Mouse (Mus musculus) heart, embryonic 14.5 days (tissue): Measurements from ENCODE around the gene Cmtm8. TPM values are rescaled to one million over a fixed set of nuclear protein-coding genes. Genes with fewer than 3 reads are reported as not detected.
A peak's percentile ranks its signal among the peaks of the same experiment; 100 is the strongest.

Source experiments
- ATAC-seq: fragments of 200-750 bp; cut with Nextera tagmentation; 2 replicates; pipeline ENCODE4 v1.8.0; 2017; ENCODE audit warnings: low read depth, moderate TSS enrichment; ENCODE audit not compliant: insufficient number of reproducible peaks, insufficient read depth, low FRiP score
- H3K27ac ChIP-seq, 2 experiments: fragments of 200-500 bp in 1 of 2; fragments of 300-500 bp in 1 of 2; sonication (generic) in 1 of 2; replicated peaks in 1 of 2; 2 replicates each; pipeline ENCODE4 v1.5.1; 2012 to 2014; ENCODE audit warnings: low read depth in 2 of 2, low read length in 2 of 2, control low read depth in 1 of 2, mild to moderate bottlenecking in 1 of 2, mixed read lengths in 1 of 2; ENCODE audit not compliant: control insufficient read depth in 1 of 2, insufficient read depth in 1 of 2
- H3K27me3 ChIP-seq: fragments of 300-500 bp; sonication (generic); 2 replicates; pipeline ENCODE4 v1.6.1; 2014; ENCODE audit warnings: mild to moderate bottlenecking, low read length, control low read depth; ENCODE audit not compliant: control insufficient read depth, insufficient read depth
- H3K36me3 ChIP-seq: fragments of 300-500 bp; sonication (generic); 2 replicates; pipeline ENCODE4 v1.6.1; 2014; ENCODE audit warnings: mild to moderate bottlenecking, control low read depth, low read length, mixed read lengths; ENCODE audit not compliant: control insufficient read depth, insufficient read depth
- H3K4me1 ChIP-seq, 2 experiments: fragments of 200-500 bp in 1 of 2; fragments of 300-500 bp in 1 of 2; sonication (generic) in 1 of 2; 2 replicates each; pipeline ENCODE4 v1.6.1; 2012 to 2014; ENCODE audit warnings: low read length in 2 of 2, control low read depth in 1 of 2, mixed read lengths in 1 of 2; ENCODE audit not compliant: control insufficient read depth in 2 of 2, insufficient read depth in 2 of 2
- H3K4me2 ChIP-seq: fragments of 300-500 bp; sonication (generic); 2 replicates; pipeline ENCODE4 v1.6.1; 2014; ENCODE audit warnings: mild to moderate bottlenecking, low read length
- H3K4me3 ChIP-seq, 2 experiments: fragments of 200-500 bp in 1 of 2; fragments of 300-500 bp in 1 of 2; sonication (generic) in 1 of 2; 2 replicates each; pipeline ENCODE4 v1.5.1; 2012 to 2014; ENCODE audit warnings: low read length in 2 of 2, mild to moderate bottlenecking in 2 of 2, control low read depth in 1 of 2, low read depth in 1 of 2, moderate library complexity in 1 of 2; ENCODE audit not compliant: control insufficient read depth in 1 of 2, insufficient read depth in 1 of 2
- H3K9ac ChIP-seq: fragments of 300-500 bp; sonication (generic); 2 replicates; pipeline ENCODE4 v1.6.1; 2014; ENCODE audit warnings: mild to moderate bottlenecking, low read length
- H3K9me3 ChIP-seq: fragments of 300-500 bp; sonication (generic); 2 replicates; pipeline ENCODE4 v1.6.1; 2016; ENCODE audit warnings: low read length, control low read depth; ENCODE audit not compliant: control insufficient read depth
- WGBS: fragments of 180-500 bp; shearing (Covaris S2); extraction: QIAGEN DNeasy Blood & Tissue Kit; methylation state at CpG from one replicate; pipeline ENCODE4 v1.1.7; 2014; 5-methylcytosine and 5-hydroxymethylcytosine counted together
- polyA plus RNA-seq: library from polyadenylated mRNA; unstranded; fragments of >200 nt; fragmentation: Nextera tagmentation; extraction: Ambion mirVana; gene quantifications from 2 replicates; pipeline ENCODE4 v1.2.1, GENCODE M21; 2014

Cmtm8 gene
- polyA plus RNA-seq, 1 experiment from 2014 or later, result 15.1 TPM

GRCm38 (mm10) chr9:114807261-114807660 is 36.7 kb downstream of the Cmtm8 start:
- Histone ChIP-seq H3K27me3 (no peaks in the 10 kb centered on the region), H3K27ac (no peak overlapping the region), H3K4me2 (no peak overlapping the region), H3K36me3 (no peaks in the 10 kb centered on the region), H3K9me3 (no peaks in the 10 kb centered on the region), H3K4me3 (no peak overlapping the region), H3K4me1 (peaks cover 16 to 33% of the 10 kb centered on the region in 2 experiments), H3K9ac (no peak overlapping the region)
- ATAC-seq, result no peak
- WGBS, result 39% methylated on average over 8 of the region's 8 CpGs

DNA sequence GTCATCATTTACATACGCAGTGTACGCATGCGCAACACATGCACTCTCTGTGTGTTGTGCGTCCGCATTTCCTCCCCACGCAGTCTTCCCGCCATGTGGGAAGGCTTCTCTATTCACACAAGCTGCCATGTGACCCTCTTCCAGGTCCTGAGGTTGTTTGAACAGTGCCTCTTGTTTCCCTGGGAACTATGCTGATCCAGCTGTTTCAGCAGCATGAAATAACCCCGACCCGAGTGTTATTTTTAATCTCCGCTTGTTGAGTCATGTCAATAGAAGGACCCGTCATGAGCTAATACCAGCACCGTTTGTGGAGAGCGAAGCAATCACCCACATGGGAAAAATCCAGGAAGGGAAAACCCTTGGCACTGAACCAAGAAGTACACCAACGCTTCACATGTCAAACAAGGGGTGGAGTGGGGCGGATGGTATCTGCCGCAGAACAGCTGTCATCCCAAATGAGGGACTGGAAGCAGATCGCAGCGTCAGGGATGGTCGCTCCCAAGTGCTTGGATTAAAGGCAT is 38.7 kb downstream of the Cmtm8 start:
- Histone ChIP-seq H3K9ac (no peak overlapping the region), H3K4me1 (peaks cover 18 to 33% of the 10 kb centered on the region in 2 experiments), H3K27ac (0 out of 4 replicates have a peak overlapping the region, but pooled peaks of 1 of the 2 experiments have one; percentile 31), H3K36me3 (no peaks in the 10 kb centered on the region), H3K4me2 (peak overlapping the region; percentile 39), H3K9me3 (no peaks in the 10 kb centered on the region), H3K27me3 (no peaks in the 10 kb centered on the region), H3K4me3 (no peak overlapping the region)
- ATAC-seq, result 0 out of 2 replicates have a peak, but pooled peaks have one; percentile 60
- 24% methylated on average over 19 of the region's 19 CpGs for WGBS

DNA sequence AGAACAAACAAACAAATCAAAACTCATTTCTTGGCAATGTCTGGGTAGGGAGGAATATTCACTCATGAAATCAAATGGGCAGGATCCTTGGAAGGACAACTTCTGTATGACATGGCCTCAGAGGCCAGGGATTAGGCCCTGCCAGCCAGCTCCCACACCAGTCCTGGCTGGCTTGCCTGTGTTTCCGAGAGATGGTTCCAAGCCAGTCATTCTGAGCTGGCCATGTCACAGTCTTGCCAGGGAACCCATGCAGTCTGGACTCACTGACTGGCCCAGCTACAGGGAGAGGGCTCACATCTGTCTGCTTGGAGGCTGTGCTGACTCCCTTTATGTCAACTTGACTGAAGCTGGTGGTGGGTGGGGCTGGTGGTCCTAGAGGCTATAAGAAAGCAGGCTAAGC is 41.8 kb downstream of the Cmtm8 start:
- Histone ChIP-seq H3K9ac (no peak overlapping the region), H3K36me3 (no peaks in the 10 kb centered on the region), H3K9me3 (no peaks in the 10 kb centered on the region), H3K4me1 (peaks cover 16 to 24% of the 10 kb centered on the region in 2 experiments), H3K27ac (no peak overlapping the region), H3K27me3 (no peaks in the 10 kb centered on the region), H3K4me3 (no peak overlapping the region), H3K4me2 (no peak overlapping the region)
- 82% methylated on average over 1 of the region's 1 CpGs for WGBS
- no peak for ATAC-seq

DNA sequence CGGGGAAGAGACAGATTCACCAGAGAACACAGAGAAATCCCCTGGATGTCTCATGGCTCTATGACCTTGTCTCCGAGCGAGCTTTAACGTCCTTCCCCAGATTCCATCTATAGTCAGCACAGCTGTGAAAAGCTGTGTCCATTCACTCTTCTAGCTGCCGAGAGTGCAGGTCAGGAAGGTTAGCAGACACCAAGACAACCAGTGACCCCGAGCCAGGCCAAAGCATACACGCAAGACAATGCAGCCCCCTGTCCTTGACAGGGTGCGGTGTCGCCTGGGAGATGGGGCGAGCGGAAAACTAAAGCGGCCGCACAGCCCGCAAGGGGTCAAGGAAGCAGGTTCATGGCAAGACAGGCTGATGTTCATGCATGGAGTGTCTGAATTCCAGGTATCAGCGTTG is 42.7 kb downstream of the Cmtm8 start:
- no peaks in the 10 kb centered on the region for H3K27me3 ChIP-seq
- 55% methylated on average over 15 of the region's 15 CpGs for WGBS
- no peaks in the 10 kb centered on the region for H3K36me3 ChIP-seq
- ATAC-seq, result no peak
- H3K27ac ChIP-seq, result no peak overlapping the region
- no peak overlapping the region for H3K4me3 ChIP-seq
- no peak overlapping the region for H3K9ac ChIP-seq
- H3K4me1 ChIP-seq, result peaks cover 12 to 19% of the 10 kb centered on the region in 2 experiments
- no peak overlapping the region for H3K4me2 ChIP-seq
- no peaks in the 10 kb centered on the region for H3K9me3 ChIP-seq

GRCm38 (mm10) chr9:114799498-114800107 is 44.4 kb downstream of the Cmtm8 start:
- ATAC-seq, result no peak
- no peaks in the 10 kb centered on the region for H3K9me3 ChIP-seq
- WGBS, result 56% methylated on average over 10 of the region's 10 CpGs
- H3K27me3 ChIP-seq, result no peaks in the 10 kb centered on the region
- no peaks in the 10 kb centered on the region for H3K36me3 ChIP-seq
- no peak overlapping the region for H3K4me3 ChIP-seq
- H3K9ac ChIP-seq, result no peak overlapping the region
- peaks cover 3 to 5% of the 10 kb centered on the region in 2 experiments; a peak in 2 of 4 replicates for H3K4me1 ChIP-seq
- H3K27ac ChIP-seq, result no peak overlapping the region
- H3K4me2 ChIP-seq, result no peak overlapping the region

DNA sequence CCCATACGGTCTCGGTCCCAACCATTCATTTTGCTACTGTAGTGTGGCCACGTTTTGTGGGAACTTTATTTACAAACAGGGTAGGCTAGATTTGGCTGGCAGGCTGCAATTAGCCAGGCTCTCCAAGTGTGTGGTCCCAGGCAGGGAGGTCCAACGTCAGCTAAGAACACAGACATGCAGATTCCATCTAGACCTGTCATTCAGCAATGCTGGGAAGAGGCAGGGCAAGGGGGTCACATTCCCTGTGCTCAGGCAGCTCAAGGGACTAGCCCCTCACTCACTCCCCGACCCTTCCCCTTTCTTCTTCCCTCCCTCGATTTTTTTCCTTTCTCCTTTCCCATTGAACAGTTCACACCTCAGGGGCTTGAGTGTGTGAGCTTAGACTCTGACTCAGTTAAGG is 45.1 kb downstream of the Cmtm8 start:
- Histone ChIP-seq H3K27me3 (no peaks in the 10 kb centered on the region), H3K4me3 (no peak overlapping the region), H3K4me1 (peaks cover 2 to 4% of the 10 kb centered on the region in 2 experiments; a peak in 1 of 4 replicates), H3K9me3 (no peaks in the 10 kb centered on the region), H3K27ac (no peak overlapping the region), H3K4me2 (no peak overlapping the region), H3K9ac (no peak overlapping the region), H3K36me3 (no peaks in the 10 kb centered on the region)
- no peak for ATAC-seq
- WGBS, result 55% methylated on average over 6 of the region's 6 CpGs

DNA sequence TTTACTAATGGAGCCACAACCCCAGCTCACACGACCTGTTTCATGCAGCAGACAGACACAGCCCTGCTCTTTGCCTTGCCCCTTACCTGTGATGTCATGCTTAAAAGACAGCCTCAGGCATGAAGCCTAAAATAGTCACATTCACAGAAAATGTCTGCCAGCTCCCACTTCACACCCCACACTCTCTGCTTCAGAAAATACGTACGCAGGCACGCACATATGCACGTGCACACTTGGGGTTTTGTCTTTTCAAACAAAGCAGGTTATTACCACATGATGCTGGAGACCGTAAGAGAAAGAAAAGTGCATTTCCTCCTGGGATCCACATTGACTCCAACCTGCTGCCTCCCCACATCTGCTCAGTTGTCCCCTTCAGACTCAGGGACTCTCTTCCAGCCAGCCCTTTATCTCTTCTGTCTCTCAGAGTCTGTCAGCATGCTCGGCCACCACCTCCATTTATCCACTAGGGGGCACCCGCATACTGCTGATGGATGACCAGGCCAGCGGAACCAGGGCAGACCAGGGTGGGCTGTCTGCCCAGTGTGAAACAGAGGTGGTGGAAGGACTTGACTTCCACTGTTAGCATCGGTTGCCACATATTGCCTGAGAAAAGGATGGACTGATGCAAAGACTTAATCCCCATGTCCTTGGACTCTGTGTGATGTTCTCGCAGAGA is 46.5 kb downstream of the Cmtm8 start:
- H3K36me3 ChIP-seq, result no peaks in the 10 kb centered on the region
- WGBS, result 54% methylated on average over 11 of the region's 11 CpGs
- no peak overlapping the region for H3K4me3 ChIP-seq
- no peak overlapping the region for H3K27ac ChIP-seq
- H3K27me3 ChIP-seq, result no peaks in the 10 kb centered on the region
- H3K9ac ChIP-seq, result no peak overlapping the region
- no peak overlapping the region for H3K4me2 ChIP-seq
- H3K4me1 ChIP-seq, result peaks cover 2 to 4% of the 10 kb centered on the region in 2 experiments; a peak in 1 of 4 replicates
- ATAC-seq, result peak; percentile 67; the same call in 1 of the 2 replicates
- no peaks in the 10 kb centered on the region for H3K9me3 ChIP-seq
